Mouse (Mus musculus): Measurements from ENCODE around the gene Fubp3. TPM values are rescaled to one million over a fixed set of nuclear protein-coding genes. Genes with fewer than 3 reads are reported as not detected.

Fubp3 gene
- total RNA-seq, 1 experiment from 2014 or later, result 32.0 TPM

DNA sequence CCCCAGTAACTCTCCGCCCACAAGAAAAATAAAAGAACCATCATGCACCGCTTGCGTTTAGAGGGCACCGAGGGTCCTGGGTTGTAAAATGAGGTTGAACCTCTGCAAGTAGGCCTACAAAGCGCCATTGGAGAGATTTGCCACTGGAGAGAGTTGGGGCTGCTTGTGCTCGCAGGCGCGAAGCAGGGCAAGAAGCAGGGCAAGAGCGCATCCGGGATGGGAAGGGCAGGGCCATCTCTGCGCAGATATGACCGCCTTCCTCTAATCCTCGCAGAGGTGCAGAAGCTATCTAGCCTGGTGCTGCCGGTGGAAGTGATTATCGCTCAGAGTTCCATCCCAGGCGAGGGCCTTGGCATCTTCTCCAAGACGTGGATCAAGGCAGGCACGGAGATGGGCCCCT is 69.5 kb downstream of the Fubp3 start:
- ATAC-seq (replicated peaks in 1 of 2; ENCODE audit: insufficient read depth in 1 of 2, low FRiP score in 2 of 2, low TSS enrichment in 1 of 2, low read depth in 1 of 2, poor library complexity in 2 of 2, severe bottlenecking in 2 of 2), result no peak

DNA sequence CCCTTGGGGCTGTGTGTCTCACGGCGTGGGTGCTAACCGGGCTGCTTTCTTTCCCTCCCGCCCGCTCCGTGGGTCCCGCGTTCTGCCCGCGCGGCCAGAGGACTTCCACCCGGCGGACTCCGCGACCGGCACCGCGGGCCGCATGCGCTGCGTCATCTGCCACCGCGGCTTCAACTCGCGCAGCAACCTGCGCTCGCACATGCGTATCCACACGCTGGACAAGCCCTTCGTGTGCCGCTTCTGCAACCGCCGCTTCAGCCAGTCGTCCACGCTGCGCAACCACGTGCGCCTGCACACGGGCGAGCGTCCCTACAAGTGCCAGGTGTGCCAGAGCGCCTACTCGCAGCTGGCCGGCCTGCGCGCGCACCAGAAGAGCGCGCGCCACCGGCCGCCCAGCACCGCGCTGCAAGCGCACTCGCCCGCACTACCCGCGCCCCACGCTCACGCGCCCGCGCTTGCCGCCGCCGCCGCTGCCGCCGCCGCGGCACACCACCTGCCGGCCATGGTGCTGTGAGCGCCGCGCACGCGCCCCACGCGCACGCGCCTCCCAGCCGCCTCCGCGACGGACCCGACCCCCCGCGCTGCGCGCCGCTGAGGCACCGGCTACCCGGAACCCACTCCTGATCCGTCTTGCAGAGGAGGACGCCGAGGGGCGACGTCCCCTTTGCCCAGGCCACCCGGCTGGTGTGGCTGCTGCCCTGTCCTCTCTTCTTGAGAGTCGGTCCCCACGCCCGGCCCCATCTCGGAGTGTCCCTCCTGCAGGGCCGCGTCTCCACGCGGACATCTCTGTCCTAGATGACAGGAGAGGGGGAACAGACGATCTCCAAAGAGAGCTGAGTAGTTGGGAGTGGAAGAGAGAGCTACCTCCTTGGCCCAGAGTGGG is 81.8 kb downstream of the Fubp3 start:
- ATAC-seq (replicated peaks in 1 of 2; ENCODE audit: insufficient read depth in 1 of 2, low FRiP score in 2 of 2, low TSS enrichment in 1 of 2, low read depth in 1 of 2, poor library complexity in 2 of 2, severe bottlenecking in 2 of 2), result no peak

DNA sequence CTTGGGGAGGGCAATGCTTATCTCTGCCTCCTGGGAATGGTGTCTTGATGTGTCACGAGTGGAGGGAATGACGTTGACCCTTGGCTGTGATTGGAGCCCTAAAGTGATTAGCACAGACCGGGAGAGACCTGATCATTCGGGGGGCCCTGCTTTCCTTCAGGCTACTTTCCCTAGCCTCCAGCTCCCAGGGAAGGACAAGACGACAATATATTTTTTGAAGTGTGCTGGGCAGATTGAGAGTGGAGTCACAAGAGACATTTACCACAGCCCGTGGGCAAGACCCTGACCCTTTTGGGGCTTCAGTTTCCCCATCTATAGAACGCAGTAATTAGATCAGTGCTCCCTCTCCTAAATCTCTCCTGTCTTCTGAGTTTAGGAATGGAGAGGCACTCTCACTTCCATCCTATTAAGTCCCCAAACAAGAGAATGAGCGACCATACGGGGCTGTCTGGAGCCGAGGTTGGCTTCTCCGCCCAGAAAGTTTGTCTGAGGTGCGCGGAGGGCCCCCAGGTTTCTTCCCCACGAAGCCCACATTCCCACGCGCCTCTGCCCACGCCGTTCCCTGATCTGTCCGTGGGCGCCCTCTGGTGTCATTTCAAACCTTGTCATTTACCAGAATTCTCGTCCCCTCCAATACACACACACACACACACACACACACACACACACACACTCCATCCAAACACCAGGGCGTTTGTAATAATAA is 82.6 kb downstream of the Fubp3 start:
- no peak for ATAC-seq (replicated peaks in 1 of 2; ENCODE audit: insufficient read depth in 1 of 2, low FRiP score in 2 of 2, low TSS enrichment in 1 of 2, low read depth in 1 of 2, poor library complexity in 2 of 2, severe bottlenecking in 2 of 2)

DNA sequence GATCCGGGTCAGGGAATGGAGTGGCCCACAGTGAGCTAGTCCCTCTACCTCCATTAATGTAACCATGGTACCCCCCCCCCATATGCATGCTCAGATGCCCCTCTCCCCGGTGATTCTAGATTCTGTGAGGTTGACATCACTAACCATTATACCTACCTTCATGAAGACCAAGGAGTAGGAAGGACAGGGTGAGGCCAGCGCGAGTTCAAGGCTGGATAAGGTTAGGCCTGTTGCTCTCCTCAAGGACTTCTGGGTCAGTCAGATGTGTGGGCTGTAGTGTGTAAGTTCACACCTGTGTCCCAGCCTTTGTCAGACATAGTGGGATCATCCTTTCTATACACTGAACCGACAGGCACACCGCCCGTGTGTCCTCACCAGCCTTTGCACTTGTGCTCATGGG is 83.9 kb downstream of the Fubp3 start:
- no peak for ATAC-seq (replicated peaks in 1 of 2; ENCODE audit: insufficient read depth in 1 of 2, low FRiP score in 2 of 2, low TSS enrichment in 1 of 2, low read depth in 1 of 2, poor library complexity in 2 of 2, severe bottlenecking in 2 of 2)

DNA sequence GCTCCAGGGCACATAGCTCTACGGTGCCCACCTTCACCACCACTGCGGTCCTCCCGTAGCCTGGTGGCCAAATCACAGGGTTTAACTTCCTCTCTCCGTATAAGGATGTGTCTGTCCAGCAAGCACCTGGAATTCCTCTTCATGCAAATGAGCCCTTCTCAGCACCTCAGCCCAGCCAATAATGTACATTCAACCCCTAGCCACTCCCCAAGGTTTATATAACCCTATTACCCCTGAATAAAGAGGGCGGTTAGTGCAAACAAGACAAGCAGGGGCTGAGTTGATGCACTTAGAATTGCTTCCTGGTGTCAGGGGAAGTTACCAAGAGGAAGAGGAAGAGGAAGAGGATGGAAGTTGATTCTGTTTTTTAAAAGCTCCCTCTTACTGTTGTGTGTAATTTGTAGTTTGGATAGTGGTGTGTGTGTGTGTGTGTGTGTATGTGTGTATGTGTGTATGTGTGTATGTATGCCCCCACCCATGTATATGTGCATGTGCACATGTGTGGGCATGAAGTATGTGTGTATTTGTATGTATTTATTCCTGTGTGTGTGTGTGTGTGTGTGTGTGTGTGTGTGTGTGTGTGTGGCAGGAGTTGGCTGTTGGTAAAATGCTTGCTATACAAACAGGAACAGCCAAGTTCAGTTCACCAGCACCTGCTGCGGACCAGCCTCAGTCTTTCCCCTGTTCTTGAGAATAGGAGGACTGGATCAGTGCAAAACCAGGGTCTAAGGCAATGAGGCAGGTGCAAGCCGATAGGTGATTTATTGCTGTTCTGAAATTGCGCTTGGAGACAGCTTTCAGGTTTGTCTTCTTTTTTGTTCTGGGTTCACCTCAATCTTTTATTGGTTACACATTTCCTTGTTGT is 90.7 kb downstream of the Fubp3 start:
- ATAC-seq (replicated peaks in 1 of 2; ENCODE audit: insufficient read depth in 1 of 2, low FRiP score in 2 of 2, low TSS enrichment in 1 of 2, low read depth in 1 of 2, poor library complexity in 2 of 2, severe bottlenecking in 2 of 2), result no peak

DNA sequence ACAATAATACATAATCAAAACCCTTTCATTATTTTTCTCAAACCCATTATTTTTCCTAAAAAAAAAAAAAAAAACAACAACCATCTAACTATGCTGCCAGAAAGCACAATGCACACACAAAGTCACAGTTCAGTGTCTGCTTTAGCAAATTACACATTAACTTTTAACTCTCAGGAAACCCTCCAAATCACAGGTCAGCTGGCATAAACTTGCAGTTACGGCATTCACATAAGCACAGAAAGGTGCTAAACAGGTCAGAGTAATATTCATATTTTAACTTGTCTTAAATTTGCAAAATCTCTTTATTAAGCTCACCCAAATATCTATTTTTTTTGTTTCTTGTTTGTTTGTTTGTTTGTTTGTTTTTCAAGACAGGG is 91.3 kb downstream of the Fubp3 start:
- no peak for ATAC-seq (replicated peaks in 1 of 2; ENCODE audit: insufficient read depth in 1 of 2, low FRiP score in 2 of 2, low TSS enrichment in 1 of 2, low read depth in 1 of 2, poor library complexity in 2 of 2, severe bottlenecking in 2 of 2)

Other genes starting within 250 kb of the Fubp3 start
- 47.6 and 63.3 TPM in 2 replicates for gene Ass1, start 102.4 kb upstream of the Fubp3 start, total RNA-seq (2017)
- gene Prdm12, start 67.4 kb downstream of the Fubp3 start, total RNA-seq (2017), result not detected in 2 replicates
- gene Exosc2, start 98.1 kb downstream of the Fubp3 start, total RNA-seq (2017), result 77.7 and 85.4 TPM in 2 replicates
- gene Abl1, start 115.7 kb downstream of the Fubp3 start, total RNA-seq (2017), result 35.4 and 41.1 TPM in 2 replicates
- not detected in 2 replicates for gene Qrfp, start 237.9 kb downstream of the Fubp3 start, total RNA-seq (2017)